Mouse (Mus musculus): Measurements from ENCODE around the gene Ift43.
A peak's percentile ranks its signal among the peaks of the same experiment; 100 is the strongest.

The Ift43 gene

DNA sequence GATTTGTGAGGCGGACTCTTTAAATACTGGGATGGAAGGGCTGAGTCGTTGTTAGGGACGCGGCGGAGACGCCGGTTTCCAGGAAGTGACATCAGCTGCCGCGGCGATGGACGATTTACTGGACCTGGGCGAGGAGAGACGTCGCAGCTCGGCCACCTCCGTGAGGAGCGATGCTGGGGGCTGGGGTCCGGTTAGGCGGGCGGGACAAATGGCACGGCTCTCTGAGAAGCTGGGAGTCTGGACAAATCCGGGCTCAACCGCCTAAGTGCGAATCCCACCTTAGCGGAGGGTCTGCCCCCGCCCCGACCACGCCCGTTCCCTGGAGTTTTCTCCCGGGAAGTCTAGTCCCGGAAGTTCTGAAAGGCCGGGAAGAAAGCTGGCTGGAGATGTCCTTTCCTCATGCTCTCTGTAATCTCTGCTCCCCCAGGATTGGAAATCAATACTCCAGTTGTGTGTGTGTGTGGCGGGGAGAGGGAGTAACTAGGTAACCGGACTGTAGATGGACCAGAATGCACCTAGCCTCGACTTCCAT is at the start of gene Ift43:
Ift43 (plus strand) TSS at position 61 of the 532 bp plus-strand sequence.
- peak; percentile 73 for DNase-seq (ENCODE audit: low read depth)

GRCm38 (mm10) chr12:86035586-86035985 is 46.8 kb upstream of the Ift43 start:
- no peak for DNase-seq (ENCODE audit: low read depth)

DNA sequence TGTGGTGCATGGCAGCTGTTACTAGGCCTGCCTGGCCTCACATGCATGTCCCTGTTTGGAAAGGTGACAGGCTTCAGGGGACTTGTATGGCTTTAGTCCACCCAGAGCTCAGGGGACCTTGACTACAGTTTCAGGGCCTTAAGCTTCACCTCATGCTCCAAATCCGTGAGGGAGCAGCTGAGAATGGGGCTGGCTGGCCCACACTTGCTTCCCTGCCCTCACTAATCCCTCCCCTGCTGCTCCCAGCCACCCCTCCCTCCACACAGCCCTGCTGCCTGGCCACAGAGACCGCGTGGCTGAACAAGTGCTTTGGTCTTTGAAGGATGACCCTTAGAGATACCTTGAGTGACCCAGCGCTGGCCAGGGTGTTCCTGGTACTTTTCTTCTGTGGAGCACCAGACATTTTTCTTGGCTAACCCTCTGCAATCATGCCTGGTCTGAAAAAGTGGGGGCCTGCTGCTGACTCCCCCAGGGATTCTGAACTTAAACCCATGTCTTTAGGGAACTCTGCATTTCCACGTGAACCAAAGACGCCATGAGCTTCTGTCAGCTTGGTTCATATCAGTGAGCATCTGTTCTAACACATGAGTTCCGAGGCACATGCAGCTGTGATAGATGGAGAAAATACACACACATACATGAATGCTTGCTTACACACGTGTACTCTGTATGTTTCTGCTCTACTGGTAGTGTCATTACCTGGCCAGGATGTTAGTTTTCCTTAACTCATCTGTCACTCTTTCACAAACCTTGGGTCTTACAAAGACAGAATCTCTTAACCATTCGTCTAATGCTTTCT is 45.8 kb upstream of the Ift43 start:
- no peak for DNase-seq (ENCODE audit: low read depth)

DNA sequence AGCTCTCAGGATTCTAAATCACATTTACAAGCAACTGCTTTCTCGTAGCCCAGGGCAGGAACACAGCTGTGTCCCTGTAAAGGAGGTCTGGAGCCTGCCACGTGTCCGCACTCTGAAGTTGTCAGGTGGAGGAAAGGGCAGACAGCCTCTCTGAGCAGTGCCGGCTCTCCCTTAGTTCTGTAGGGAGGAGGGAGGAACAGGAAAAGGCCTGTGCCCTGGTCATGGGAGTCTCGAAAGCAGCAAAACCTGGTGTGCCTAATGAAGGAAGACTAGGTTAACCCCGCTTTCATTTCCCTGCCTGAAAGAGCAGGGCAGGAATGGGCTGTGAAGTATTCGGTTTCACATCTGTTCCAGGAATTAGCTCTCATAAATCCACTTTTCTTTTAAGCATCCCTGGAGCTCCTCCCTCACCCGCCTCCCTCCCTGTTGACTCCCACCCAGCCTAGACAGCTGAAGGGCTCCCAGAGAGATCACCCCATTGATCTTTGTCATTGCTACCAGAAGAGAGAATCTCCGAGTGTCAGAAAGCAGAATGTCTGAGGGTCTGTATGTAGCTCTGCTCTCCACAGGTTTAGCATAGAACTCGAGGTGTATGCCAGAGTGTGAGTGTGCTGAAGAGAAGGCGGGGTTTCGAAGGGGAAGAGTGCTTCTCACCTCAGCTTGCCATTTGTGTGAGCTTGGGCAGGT is 45.0 kb upstream of the Ift43 start:
- DNase-seq (ENCODE audit: low read depth) = no peak

- no peak for DNase-seq (ENCODE audit: low read depth)
These were observed 43.3 kb upstream of the Ift43 start for GRCm38 (mm10) chr12:86039078-86039477.

- DNase-seq (ENCODE audit: low read depth) = no peak
These were observed 42.6 kb upstream of the Ift43 start for GRCm38 (mm10) chr12:86039751-86040150.

GRCm38 (mm10) chr12:86046141-86046540 is 36.2 kb upstream of the Ift43 start:
- DNase-seq (ENCODE audit: low read depth) = peak; percentile 84

- DNase-seq (ENCODE audit: low read depth) = peak; percentile 58
These were observed 35.6 kb upstream of the Ift43 start for GRCm38 (mm10) chr12:86046776-86047175.

GRCm38 (mm10) chr12:86047376-86047775 is 35.0 kb upstream of the Ift43 start:
- peak; percentile 66 for DNase-seq (ENCODE audit: low read depth)

- no peak for DNase-seq (ENCODE audit: low read depth)
These were observed 32.5 kb upstream of the Ift43 start for GRCm38 (mm10) chr12:86049813-86050212.

GRCm38 (mm10) chr12:86051477-86051876 is 30.9 kb upstream of the Ift43 start:
- no peak for DNase-seq (ENCODE audit: low read depth)

GRCm38 (mm10) chr12:86055306-86055705 is 27.0 kb upstream of the Ift43 start:
- DNase-seq (ENCODE audit: low read depth) = no peak

GRCm38 (mm10) chr12:86056976-86057375 is 25.4 kb upstream of the Ift43 start:
- DNase-seq (ENCODE audit: low read depth) = no peak

GRCm38 (mm10) chr12:86057516-86057915 is 24.8 kb upstream of the Ift43 start:
- no peak for DNase-seq (ENCODE audit: low read depth)

- DNase-seq (ENCODE audit: low read depth) = no peak
These were observed 23.0 kb upstream of the Ift43 start for GRCm38 (mm10) chr12:86059341-86059740.

- no peak for DNase-seq (ENCODE audit: low read depth)
These were observed 17.5 kb upstream of the Ift43 start for GRCm38 (mm10) chr12:86064796-86065195.

GRCm38 (mm10) chr12:86071432-86071831 is 10.9 kb upstream of the Ift43 start:
- DNase-seq (ENCODE audit: low read depth) = no peak

DNA sequence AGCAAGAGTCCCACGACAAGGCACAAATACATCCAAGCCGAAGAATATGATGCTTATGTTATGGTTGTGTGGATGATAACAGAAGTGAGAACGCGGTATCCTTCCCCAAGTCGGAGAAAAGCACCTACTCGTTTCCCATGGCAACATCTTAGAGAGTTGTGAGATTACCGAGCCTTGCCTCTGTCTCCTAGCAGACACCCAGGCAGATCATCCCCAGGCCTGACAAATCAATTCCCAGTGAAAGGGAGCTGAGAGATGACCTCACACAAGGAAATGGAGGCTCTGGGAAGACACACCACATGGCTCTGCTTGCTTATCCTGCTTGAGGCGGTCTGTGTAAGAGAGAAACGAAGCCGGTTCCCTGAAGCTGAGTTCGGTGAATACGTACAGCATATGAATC is 7.7 kb upstream of the Ift43 start:
- DNase-seq (ENCODE audit: low read depth) = no peak

DNA sequence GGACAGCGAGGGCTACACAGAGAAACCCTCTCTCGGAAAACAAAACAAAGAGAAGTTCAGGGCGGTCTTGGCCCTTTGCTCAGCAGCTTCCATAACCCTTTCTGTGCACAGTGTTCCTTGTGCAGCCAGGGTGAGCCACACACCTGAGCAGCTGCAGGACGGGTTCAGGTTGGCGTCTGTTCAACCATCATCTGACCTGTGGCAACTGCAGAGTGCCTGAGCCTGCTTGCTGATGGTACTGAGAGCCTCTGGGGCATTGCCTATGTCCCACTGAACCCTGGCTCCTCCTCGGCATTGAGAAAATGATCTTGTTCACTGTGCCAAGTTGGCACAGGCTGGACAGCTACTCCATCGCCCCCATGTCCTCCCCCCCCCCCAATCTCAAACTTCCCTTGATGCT is 7.0 kb upstream of the Ift43 start:
- no peak for DNase-seq (ENCODE audit: low read depth)

DNA sequence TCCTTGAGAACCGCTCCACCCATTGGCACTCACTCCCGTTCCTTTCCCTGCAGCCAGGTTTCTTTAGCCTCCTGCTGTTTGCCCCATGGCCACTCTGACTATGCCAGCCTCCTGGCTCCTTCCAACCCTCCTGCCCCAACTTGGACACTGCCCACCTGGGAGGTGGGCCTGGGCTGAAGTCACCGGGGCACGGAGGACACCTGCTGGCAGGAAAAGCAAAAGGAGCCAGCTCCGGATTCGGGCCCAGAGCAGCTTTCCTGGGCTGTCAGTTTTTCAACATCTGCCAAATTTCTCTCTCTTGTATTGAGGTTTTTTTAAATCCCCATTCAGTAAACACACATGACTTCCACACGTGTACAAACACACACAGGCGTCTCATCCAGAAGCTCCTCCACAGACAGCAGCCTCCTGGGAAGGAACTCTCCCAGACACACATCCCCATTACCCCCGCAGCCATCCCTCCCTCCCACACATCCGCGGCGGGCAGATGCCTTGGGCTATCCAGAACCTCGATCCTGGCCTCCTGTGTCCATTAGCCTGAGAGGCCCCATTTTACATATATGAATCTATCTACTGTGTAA is 5.9 kb upstream of the Ift43 start:
- DNase-seq (ENCODE audit: low read depth) = no peak

DNA sequence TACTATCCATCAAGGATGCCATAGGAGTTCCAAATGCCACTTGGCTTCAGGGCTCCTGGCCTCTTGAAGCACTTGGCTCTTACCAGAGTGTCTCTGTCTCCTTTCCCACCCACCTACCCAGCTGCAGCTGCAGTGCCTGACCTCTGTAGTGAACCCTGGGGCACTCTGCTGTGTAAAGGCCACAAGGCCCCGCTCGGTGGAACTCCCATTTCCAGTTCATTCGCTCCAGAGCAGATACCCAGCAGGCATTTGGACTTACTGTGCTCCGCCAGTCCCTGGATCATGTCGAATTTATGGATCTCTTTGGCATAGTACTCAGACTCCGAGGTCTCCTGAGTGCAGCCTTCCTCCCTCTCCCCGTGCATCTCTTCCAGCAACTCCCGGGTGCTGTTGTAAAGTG is 5.0 kb upstream of the Ift43 start:
- no peak for DNase-seq (ENCODE audit: low read depth)

- no peak for DNase-seq (ENCODE audit: low read depth)
These were observed 4.6 kb upstream of the Ift43 start for GRCm38 (mm10) chr12:86077736-86078135.

- no peak for DNase-seq (ENCODE audit: low read depth)
These were observed 4.2 kb upstream of the Ift43 start for GRCm38 (mm10) chr12:86078176-86078552.
